Mouse (Mus musculus) myocyte (in vitro differentiated cells): ENCODE measurements at regions not wholly inside any gene's neighbourhood (a gene's known extent, or its start where the extent isn't known, plus 50 kb on each side); places are given as distances from the start of the nearest gene placed in this dataset.

Source experiments
- CEBPB ChIP-seq: IDR thresholded peaks from 2 replicates; pipeline ENCODE4 v1.6.1; 2011; ENCODE audit warnings: mild to moderate bottlenecking, moderate library complexity; ENCODE audit not compliant: poor library complexity, insufficient read depth, severe bottlenecking
- E2F4 ChIP-seq: IDR thresholded peaks from one replicate; pipeline ENCODE4 v1.6.1; 2011; ENCODE audit warnings: mild to moderate bottlenecking, control low read depth, moderate library complexity; ENCODE audit not compliant: insufficient read depth
- MAX ChIP-seq: IDR thresholded peaks from one replicate; pipeline ENCODE4 v1.6.1; 2011; ENCODE audit warnings: low read depth, mild to moderate bottlenecking, control low read depth
- MYOD1 ChIP-seq, 3 experiments: IDR thresholded peaks; one replicate each; pipeline ENCODE4 v1.6.1; 2011; ENCODE audit warnings: control low read depth in 2 of 3, low read depth in 2 of 3, mild to moderate bottlenecking in 2 of 3, moderate library complexity in 1 of 3; ENCODE audit not compliant: insufficient read length in 2 of 3, control insufficient read depth in 1 of 3
- MYOG ChIP-seq, 3 experiments: IDR thresholded peaks; one replicate each; pipeline ENCODE4 v1.6.1; 2011; ENCODE audit warnings: control low read depth in 2 of 3, low read depth in 2 of 3, mild to moderate bottlenecking in 2 of 3; ENCODE audit not compliant: insufficient read length in 2 of 3, control insufficient read depth in 1 of 3, insufficient read depth in 1 of 3
- POLR2A ChIP-seq: IDR thresholded peaks from one replicate; pipeline ENCODE4 v1.6.1; 2011; ENCODE audit warnings: low read depth, mild to moderate bottlenecking, control low read depth, moderate library complexity; ENCODE audit not compliant: insufficient read length
- POLR2AphosphoS2 ChIP-seq: IDR thresholded peaks from one replicate; pipeline ENCODE4 v1.6.1; 2011; ENCODE audit warnings: low read depth, control low read depth; ENCODE audit not compliant: insufficient read length
- TCF12 ChIP-seq: IDR thresholded peaks from one replicate; pipeline ENCODE4 v1.6.1; 2011; ENCODE audit warnings: mild to moderate bottlenecking, control low read depth; ENCODE audit not compliant: poor library complexity, insufficient read depth, severe bottlenecking
- TCF3 ChIP-seq: IDR thresholded peaks from one replicate; pipeline ENCODE4 v1.6.1; 2011; ENCODE audit warnings: low read depth, control low read depth; ENCODE audit not compliant: insufficient read length
- USF1 ChIP-seq: IDR thresholded peaks from one replicate; pipeline ENCODE4 v1.6.1; 2011; ENCODE audit warnings: low read depth, mild to moderate bottlenecking, control low read depth, moderate library complexity

DNA sequence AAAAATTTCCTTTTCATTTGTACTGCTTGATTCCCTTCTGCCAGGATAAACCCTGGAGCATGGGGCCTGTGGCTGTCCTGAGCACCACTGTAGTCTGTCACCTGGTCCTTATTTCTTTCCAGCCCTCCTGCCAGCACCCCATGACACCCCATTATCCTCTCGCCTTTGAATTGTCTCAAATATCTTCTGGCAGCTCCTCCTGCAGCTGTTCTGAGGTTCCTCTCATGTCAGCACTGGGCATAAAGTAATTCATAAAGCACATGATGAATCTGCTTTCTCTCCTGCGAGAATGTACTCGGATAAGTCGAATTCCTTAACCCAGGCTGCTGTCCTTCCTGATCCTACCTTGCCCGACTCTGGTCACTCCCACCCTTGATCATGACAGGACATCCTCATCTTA is 195.1 kb downstream of the Sec61b start:
- TF ChIP-seq POLR2A (no peak), E2F4 (no peak), TCF3 (no peak), TCF12 (no peak), MYOD1 (IDR thresholded peaks at IDR 0.05; ENCODE audit: control insufficient read depth in 1 of 3, insufficient read length in 2 of 3, low read depth in 2 of 3) (peak in 1 of 3 experiments; percentile 61), USF1 (no peak), MAX (no peak), MYOG (IDR thresholded peaks at IDR 0.05; ENCODE audit: control insufficient read depth in 1 of 3, insufficient read depth in 1 of 3, insufficient read length in 2 of 3, low read depth in 2 of 3) (peak in 1 of 3 experiments; percentile 60), POLR2AphosphoS2 (no peak), CEBPB (no peak)
